Mouse (Mus musculus) cortical plate, adult 2 months (tissue): ENCODE measurements around the gene Ccdc88b. TPM values are rescaled to one million over a fixed set of nuclear protein-coding genes. Genes with fewer than 3 reads are reported as not detected.

ENCODE experiments used
- H3K27ac ChIP-seq: fragments of 200-500 bp; 2 replicates; pipeline ENCODE4 v1.5.1; 2012; ENCODE audit warnings: low read length, control low read depth, inconsistent platforms; ENCODE audit not compliant: insufficient read depth
- H3K4me1 ChIP-seq: fragments of 200-500 bp; 2 replicates; pipeline ENCODE4 v1.6.1; 2011; ENCODE audit warnings: low read length; ENCODE audit not compliant: control insufficient read depth, insufficient read depth
- H3K4me3 ChIP-seq: fragments of 200-500 bp; 2 replicates; pipeline ENCODE4 v1.5.1; 2011; ENCODE audit warnings: mild to moderate bottlenecking, low read length, control low read depth; ENCODE audit not compliant: insufficient read depth
- CTCF ChIP-seq: fragments of 200-500 bp; IDR thresholded peaks from 2 replicates; pipeline ENCODE4 v1.5.1; 2011; ENCODE audit warnings: mild to moderate bottlenecking, control low read depth, low read length; ENCODE audit not compliant: insufficient read depth; ENCODE audit errors: extremely low read depth
- POLR2A ChIP-seq: fragments of 200-500 bp; IDR thresholded peaks from 2 replicates; pipeline ENCODE4 v1.6.1; 2011; ENCODE audit warnings: mild to moderate bottlenecking, low read length, control low read depth; ENCODE audit not compliant: insufficient read depth; ENCODE audit errors: extremely low read depth
- polyA plus RNA-seq: library from polyadenylated mRNA; depleted of rRNA; stranded (reverse); fragments of >200 nt; gene quantifications from 2 replicates; pipeline ENCODE4 v1.2.3, GENCODE M21; 2012

Ccdc88b gene
- polyA plus RNA-seq, 1 experiment = 1.9 TPM

DNA sequence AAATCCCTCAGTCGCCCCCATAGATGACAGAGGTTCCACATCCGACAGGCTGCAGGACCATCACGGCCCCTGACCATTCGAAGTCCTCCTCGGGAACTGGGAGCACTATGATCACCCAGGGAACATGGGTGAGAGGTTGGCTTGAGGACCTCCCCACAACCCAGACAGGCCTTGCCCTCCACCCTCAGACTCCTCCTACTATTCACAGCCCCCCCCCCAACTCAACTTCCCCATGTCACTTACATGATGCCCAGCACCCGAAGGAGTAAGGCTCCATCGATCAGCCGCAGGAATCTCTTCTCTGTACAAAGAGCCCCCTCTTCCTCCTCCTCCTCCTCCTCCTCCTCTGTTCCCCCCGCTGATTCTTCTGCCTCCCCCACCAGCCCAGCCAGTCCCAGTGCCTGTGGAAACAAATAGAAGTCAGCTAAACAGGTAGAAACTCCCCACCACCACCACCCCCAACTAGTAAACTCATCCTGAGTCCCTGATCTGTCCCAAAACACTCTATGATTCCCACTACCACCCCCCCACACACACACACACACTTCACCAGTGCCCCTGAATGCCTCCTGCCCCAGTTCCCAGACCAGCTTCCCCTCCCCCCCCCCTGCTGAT is 513 bp downstream of the Ccdc88b start:
- Histone ChIP-seq H3K27ac (no peak overlapping the region), H3K4me1 (no peaks in the 10 kb centered on the region), H3K4me3 (no peak overlapping the region)
- no peak for TF ChIP-seq POLR2A
- TF ChIP-seq CTCF = no peak

DNA sequence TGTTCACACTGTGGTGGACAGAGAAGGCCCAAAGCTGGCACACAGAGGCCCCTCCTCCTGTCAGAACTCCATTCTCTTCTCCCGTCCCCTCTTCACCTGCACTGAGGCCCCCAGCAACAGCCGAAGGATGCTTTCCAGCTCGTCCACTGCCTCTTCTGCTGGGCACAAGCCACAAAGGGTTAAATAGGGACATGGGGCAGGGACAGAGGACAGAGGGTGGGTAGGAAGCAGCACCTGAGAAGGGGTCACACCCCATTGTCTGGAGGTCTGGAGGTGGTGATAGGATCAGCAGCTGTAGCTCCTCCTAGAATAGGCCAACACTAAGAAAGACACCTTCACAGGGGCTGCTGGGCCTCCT is 1.0 kb downstream of the Ccdc88b start:
- no peak for TF ChIP-seq POLR2A
- Histone ChIP-seq H3K27ac (no peak overlapping the region), H3K4me1 (no peaks in the 10 kb centered on the region), H3K4me3 (no peak overlapping the region)

DNA sequence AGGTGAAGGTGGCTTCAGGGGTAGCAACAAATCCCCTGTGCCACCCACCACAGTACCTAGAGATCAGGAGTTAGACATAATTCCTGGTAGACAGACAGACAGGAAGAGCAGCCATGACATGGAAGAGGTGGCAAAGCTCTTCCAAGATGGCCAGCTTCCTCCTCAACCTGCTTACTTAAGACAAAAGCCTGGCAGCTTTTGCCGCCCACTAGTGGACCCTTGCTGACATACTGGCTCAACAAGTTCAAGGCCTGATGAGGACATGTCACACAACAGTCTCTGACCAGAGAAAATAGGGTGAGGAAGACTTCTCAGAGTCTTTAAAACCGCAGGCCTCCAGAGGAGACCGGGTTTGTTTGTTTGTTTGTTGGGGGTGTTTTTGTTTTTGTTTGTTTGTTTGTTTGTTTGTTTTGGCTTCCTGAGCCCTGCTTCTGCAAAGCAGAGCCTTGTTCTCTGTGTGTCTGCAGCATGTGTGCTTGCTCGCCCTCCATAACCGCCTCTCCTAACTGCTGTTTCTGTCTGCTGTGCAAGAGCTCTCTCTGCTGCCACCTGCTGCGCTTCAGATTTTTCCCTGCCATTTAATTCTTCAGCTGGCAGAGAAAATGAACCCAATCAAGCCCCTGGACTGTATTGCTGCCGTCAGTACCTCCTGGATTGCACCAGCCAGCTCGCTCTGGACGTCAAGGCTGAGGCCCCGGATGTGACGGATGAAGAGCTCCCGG is 1.6 kb downstream of the Ccdc88b start:
- TF ChIP-seq CTCF (peak; percentile 54), POLR2A (no peak)
- no peak overlapping the region for H3K27ac ChIP-seq
- H3K4me3 ChIP-seq = no peak overlapping the region
- no peaks in the 10 kb centered on the region for H3K4me1 ChIP-seq

DNA sequence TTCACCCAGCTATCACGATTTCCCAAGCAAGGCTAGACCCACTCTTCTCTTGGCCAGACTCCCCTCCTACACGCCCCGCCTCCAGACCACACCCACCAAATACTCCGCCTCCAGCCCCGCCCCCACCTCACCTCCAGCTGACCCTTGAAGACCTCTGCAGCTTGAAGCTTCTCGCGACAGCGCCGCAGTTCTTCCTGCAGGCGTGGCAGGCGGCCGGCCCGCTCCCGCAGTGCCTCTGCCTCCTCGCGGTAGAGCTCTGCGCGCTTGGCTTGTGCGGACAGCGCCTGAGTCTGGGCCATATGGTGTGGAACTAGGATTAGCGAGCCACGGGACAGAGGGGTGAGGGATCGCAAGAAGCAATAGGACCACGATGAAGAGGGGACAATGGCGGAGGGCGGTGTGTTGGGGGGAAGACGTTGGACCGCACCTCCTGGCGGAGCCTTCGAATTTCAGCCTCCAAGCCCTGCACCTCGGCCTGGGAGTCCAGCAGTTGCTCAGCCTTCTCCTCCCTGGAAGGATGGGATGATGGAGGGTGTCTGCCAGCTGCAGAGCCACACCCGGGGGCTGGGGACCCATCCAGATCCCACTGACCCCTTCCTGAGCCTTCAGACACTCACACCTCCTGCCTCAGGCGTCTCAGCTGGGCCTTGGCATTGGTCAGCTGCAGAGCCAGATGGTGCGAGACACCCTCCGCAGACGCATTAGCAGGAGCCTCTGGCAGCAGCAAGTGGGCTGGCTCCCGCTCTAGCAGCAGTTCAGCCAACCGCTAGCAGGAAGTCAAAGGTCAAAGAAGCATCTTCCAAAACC is 2.6 kb downstream of the Ccdc88b start:
- TF ChIP-seq POLR2A (no peak), CTCF (no peak)
- Histone ChIP-seq H3K4me1 (no peaks in the 10 kb centered on the region), H3K27ac (no peak overlapping the region), H3K4me3 (no peak overlapping the region)

DNA sequence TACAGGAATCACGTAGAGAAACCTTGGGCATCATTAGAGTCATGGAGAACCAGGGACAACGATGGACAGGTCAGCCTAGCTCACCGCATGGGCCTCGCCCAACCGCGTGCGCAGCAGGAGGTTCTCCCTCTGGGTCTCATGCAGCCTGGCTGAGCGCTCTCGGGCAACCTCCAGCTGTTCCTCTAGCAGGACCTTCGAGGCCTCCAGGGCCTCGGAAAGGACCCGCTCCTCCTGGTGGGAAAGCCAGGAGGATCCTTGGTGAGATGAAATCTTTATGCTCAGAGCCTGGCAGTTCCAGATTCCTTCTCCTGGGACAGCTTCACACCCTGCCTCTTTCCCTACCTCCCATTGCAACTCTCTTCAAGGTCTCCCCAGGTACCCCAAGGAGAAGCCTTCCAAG is 3.4 kb downstream of the Ccdc88b start:
- H3K4me1 ChIP-seq = no peaks in the 10 kb centered on the region
- no peak overlapping the region for H3K27ac ChIP-seq
- TF ChIP-seq POLR2A (no peak), CTCF (no peak)
- H3K4me3 ChIP-seq = no peak overlapping the region

DNA sequence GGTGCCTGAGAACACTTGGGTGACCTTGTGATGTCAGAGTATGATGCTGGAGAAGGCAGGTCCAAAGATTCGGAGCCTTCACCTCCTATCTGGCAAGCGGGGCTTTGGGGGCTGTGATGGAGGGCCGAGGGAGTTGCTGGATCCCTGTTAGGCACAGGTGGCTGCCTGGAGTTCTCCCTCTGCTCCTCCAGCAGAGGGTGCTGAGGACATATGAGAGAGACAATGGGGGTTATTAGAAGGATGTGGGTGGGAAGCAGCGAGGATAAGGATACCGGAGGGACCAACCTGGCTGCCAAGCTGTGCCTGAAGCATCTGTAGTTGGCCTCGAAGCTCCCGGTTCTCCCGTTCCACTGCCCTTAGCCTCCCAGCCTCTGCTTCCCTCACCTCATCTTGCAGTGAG is 4.1 kb downstream of the Ccdc88b start:
- TF ChIP-seq POLR2A (no peak), CTCF (0 out of 2 replicates have a peak, but pooled peaks have one; percentile 13)

DNA sequence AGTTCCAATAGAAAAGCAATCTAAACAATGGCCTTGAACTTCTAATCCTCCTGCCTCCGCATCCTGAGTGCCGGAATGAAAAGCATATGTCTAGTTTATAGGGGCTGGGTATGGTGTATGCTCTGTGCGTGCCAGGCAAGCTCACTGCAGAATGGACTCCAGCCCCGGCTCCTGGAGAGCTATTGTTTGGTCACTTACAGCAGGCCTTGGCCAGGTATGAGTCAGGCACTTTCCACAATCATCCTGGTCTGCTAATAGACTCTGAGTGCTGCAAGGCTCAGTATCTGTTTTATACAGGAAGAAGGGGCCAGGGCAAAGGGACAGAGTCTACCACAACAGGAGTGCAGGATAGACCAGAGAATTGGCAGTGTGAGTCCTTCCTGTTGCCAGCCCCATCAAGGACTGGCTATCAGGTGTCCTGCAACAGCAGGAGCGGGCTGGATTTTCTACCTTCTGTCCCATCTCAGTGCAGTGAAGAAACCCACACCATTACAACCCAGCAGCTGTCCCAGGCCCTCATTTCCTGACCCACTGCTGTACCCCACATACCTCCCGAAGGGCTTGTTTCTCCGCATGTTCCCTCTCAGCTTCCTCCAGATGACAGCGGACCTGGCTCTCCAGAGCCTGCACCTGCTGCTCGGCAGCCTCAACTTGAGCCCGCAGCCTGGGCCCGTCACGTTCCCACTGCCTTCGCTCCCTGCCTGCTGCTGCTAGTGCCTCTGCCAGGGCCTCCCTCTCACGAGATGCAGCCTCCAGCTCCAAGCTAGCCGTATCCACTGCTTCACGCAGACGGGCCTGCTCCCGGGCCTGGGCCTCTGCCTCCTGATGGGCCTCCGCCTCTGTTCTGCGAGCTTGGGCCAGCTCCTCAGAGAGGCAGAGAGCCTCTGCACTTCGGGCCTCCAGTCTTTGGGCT is 5.4 kb downstream of the Ccdc88b start:
- H3K27ac ChIP-seq = no peak overlapping the region
- H3K4me3 ChIP-seq = no peak overlapping the region
- no peaks in the 10 kb centered on the region for H3K4me1 ChIP-seq
- TF ChIP-seq CTCF (no peak), POLR2A (no peak)

More for the DNA sequence above, 4.1 kb downstream of the Ccdc88b start:
- no peak overlapping the region for H3K27ac ChIP-seq
- no peak overlapping the region for H3K4me3 ChIP-seq
- no peaks in the 10 kb centered on the region for H3K4me1 ChIP-seq

DNA sequence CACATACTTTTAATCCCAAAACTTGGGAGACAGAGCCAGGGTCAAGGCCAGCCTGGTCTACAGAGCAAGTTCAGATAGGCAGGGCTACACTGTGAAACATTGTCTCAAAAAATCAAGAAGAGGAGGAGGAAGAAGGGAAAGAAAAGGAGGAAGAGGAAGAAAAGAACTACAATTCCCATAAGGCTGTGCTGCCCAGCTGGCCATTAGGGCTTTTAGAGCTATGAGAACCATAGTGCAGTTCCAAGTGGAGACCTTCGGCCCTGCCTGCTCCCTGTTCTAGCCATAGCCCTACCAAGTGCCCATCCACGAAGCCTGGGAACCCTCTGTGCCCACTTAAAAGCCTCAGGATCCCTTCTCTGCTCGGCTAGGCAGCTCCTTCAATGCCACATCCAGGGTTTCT is 6.5 kb downstream of the Ccdc88b start:
- no peak for TF ChIP-seq CTCF
- TF ChIP-seq POLR2A = no peak
- H3K4me3 ChIP-seq = no peak overlapping the region
- H3K4me1 ChIP-seq = no peaks in the 10 kb centered on the region
- H3K27ac ChIP-seq = no peak overlapping the region

DNA sequence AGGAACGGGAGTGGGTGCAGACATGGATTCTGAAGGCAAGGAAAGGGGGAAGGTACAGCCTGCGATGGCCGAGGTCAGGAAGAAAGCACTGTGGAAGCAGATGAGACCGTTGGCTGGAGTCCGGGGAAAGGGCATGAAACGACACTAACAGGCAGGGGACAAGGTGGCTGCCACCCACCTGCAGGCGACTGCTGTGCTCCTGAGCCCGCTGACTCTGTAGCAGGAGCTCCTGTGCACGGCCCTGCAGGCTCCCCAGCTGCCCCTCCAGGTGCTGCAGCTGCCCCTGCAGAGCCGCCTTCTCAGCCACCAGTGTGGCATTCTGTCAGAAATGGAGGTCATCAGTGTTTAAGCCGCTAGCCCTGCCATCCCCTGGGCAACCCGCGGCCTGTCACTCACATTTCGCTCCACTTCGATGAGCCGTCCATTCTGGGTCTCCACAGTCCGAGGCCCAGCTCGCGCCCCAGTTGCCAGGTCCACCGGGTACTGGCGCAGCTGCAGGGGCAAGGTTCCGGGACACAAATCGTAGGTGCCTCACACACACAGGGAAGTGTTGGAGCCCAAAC is 8.4 kb downstream of the Ccdc88b start:
- Histone ChIP-seq H3K27ac (no peak overlapping the region), H3K4me1 (peaks cover 1% of the 10 kb centered on the region; the same call in 1 of the 2 replicates), H3K4me3 (no peak overlapping the region)
- TF ChIP-seq POLR2A (no peak), CTCF (no peak)
